Mouse (Mus musculus): ENCODE measurements around the gene Fhl2. TPM values are rescaled to one million over a fixed set of nuclear protein-coding genes. Genes with fewer than 3 reads are reported as not detected.
"Not testable (repeated sequence)": the region's sequence is repeated elsewhere in the genome, so short reads cannot be mapped to it uniquely, and the experiment has no call there.

Gene Fhl2
- total RNA-seq, 1 experiment from 2014 or later = not detected

- no peak for ATAC-seq (replicated peaks in 1 of 2; ENCODE audit: insufficient read depth in 1 of 2, low FRiP score in 2 of 2, low TSS enrichment in 1 of 2, low read depth in 1 of 2, poor library complexity in 2 of 2, severe bottlenecking in 2 of 2)
Observed at GRCm38 (mm10) chr1:43137334-43137733, 59.5 kb downstream of the Fhl2 start.

GRCm38 (mm10) chr1:43136488-43137029 lies 60.2 kb downstream of the Fhl2 start:
- ATAC-seq (replicated peaks in 1 of 2; ENCODE audit: insufficient read depth in 1 of 2, low FRiP score in 2 of 2, low TSS enrichment in 1 of 2, low read depth in 1 of 2, poor library complexity in 2 of 2, severe bottlenecking in 2 of 2) = not testable (repeated sequence)

- ATAC-seq (replicated peaks in 1 of 2; ENCODE audit: insufficient read depth in 1 of 2, low FRiP score in 2 of 2, low TSS enrichment in 1 of 2, low read depth in 1 of 2, poor library complexity in 2 of 2, severe bottlenecking in 2 of 2) = no peak
Observed at GRCm38 (mm10) chr1:43131591-43131990, 65.2 kb downstream of the Fhl2 start.

GRCm38 (mm10) chr1:43130219-43130981 lies 66.4 kb downstream of the Fhl2 start:
- no peak for ATAC-seq (replicated peaks in 1 of 2; ENCODE audit: insufficient read depth in 1 of 2, low FRiP score in 2 of 2, low TSS enrichment in 1 of 2, low read depth in 1 of 2, poor library complexity in 2 of 2, severe bottlenecking in 2 of 2)

GRCm38 (mm10) chr1:43127820-43128610 lies 68.8 kb downstream of the Fhl2 start:
- ATAC-seq (replicated peaks in 1 of 2; ENCODE audit: insufficient read depth in 1 of 2, low FRiP score in 2 of 2, low TSS enrichment in 1 of 2, low read depth in 1 of 2, poor library complexity in 2 of 2, severe bottlenecking in 2 of 2) = no peak

GRCm38 (mm10) chr1:43127196-43127595 lies 69.6 kb downstream of the Fhl2 start:
- ATAC-seq (replicated peaks in 1 of 2; ENCODE audit: insufficient read depth in 1 of 2, low FRiP score in 2 of 2, low TSS enrichment in 1 of 2, low read depth in 1 of 2, poor library complexity in 2 of 2, severe bottlenecking in 2 of 2) = no peak

- ATAC-seq (replicated peaks in 1 of 2; ENCODE audit: insufficient read depth in 1 of 2, low FRiP score in 2 of 2, low TSS enrichment in 1 of 2, low read depth in 1 of 2, poor library complexity in 2 of 2, severe bottlenecking in 2 of 2) = no peak
Observed at GRCm38 (mm10) chr1:43124726-43125125, 72.1 kb downstream of the Fhl2 start.

- ATAC-seq (replicated peaks in 1 of 2; ENCODE audit: insufficient read depth in 1 of 2, low FRiP score in 2 of 2, low TSS enrichment in 1 of 2, low read depth in 1 of 2, poor library complexity in 2 of 2, severe bottlenecking in 2 of 2) = no peak
Observed at GRCm38 (mm10) chr1:43122616-43123015, 74.2 kb downstream of the Fhl2 start.

- no peak for ATAC-seq (replicated peaks in 1 of 2; ENCODE audit: insufficient read depth in 1 of 2, low FRiP score in 2 of 2, low TSS enrichment in 1 of 2, low read depth in 1 of 2, poor library complexity in 2 of 2, severe bottlenecking in 2 of 2)
Observed at GRCm38 (mm10) chr1:43120950-43121349, 75.8 kb downstream of the Fhl2 start.

- no peak for ATAC-seq (replicated peaks in 1 of 2; ENCODE audit: insufficient read depth in 1 of 2, low FRiP score in 2 of 2, low TSS enrichment in 1 of 2, low read depth in 1 of 2, poor library complexity in 2 of 2, severe bottlenecking in 2 of 2)
Observed at GRCm38 (mm10) chr1:43117435-43117834, 79.3 kb downstream of the Fhl2 start.

- ATAC-seq (replicated peaks in 1 of 2; ENCODE audit: insufficient read depth in 1 of 2, low FRiP score in 2 of 2, low TSS enrichment in 1 of 2, low read depth in 1 of 2, poor library complexity in 2 of 2, severe bottlenecking in 2 of 2) = peak in 1 of 2 experiments; percentile 57; a peak in 1 of 4 replicates
Observed at GRCm38 (mm10) chr1:43112882-43113281, 83.9 kb downstream of the Fhl2 start.

GRCm38 (mm10) chr1:43110556-43110955 lies 86.2 kb downstream of the Fhl2 start:
- peak; percentile 81 to 85; a peak in 3 of 4 replicates for ATAC-seq (replicated peaks in 1 of 2; ENCODE audit: insufficient read depth in 1 of 2, low FRiP score in 2 of 2, low TSS enrichment in 1 of 2, low read depth in 1 of 2, poor library complexity in 2 of 2, severe bottlenecking in 2 of 2)

- no peak for ATAC-seq (replicated peaks in 1 of 2; ENCODE audit: insufficient read depth in 1 of 2, low FRiP score in 2 of 2, low TSS enrichment in 1 of 2, low read depth in 1 of 2, poor library complexity in 2 of 2, severe bottlenecking in 2 of 2)
Observed at GRCm38 (mm10) chr1:43108729-43109128, 88.1 kb downstream of the Fhl2 start.

- peak; percentile 97 to 98 for ATAC-seq (replicated peaks in 1 of 2; ENCODE audit: insufficient read depth in 1 of 2, low FRiP score in 2 of 2, low TSS enrichment in 1 of 2, low read depth in 1 of 2, poor library complexity in 2 of 2, severe bottlenecking in 2 of 2)
Observed at GRCm38 (mm10) chr1:43098031-43098984, 98.5 kb downstream of the Fhl2 start, which contains the start of the genes Tgfbrap1 and AI597479. Tgfbrap1 (minus strand) TSS chr1:43098637. AI597479 (plus strand) TSS chr1:43098710.

GRCm38 (mm10) chr1:43094206-43094605 lies 102.6 kb downstream of the Fhl2 start:
- no peak for ATAC-seq (replicated peaks in 1 of 2; ENCODE audit: insufficient read depth in 1 of 2, low FRiP score in 2 of 2, low TSS enrichment in 1 of 2, low read depth in 1 of 2, poor library complexity in 2 of 2, severe bottlenecking in 2 of 2)

GRCm38 (mm10) chr1:43092056-43093015 lies 104.4 kb downstream of the Fhl2 start:
- peak; percentile 40 to 52 for ATAC-seq (replicated peaks in 1 of 2; ENCODE audit: insufficient read depth in 1 of 2, low FRiP score in 2 of 2, low TSS enrichment in 1 of 2, low read depth in 1 of 2, poor library complexity in 2 of 2, severe bottlenecking in 2 of 2)
